Comparison of ENCODE assay signal across 8 mouse cellular contexts in genomic region chr2:25577951-25578795, GRCm38 (mm10). TPM values are rescaled to one million over a fixed set of nuclear protein-coding genes. Genes with fewer than 3 reads are reported as not detected.
DNase-seq lines count a peak whose midpoint lies in the region; ATAC-seq and TF ChIP-seq lines count a peak whose summit lies in the region.

No protein-coding gene starts in this region.

- peak; percentile 50 for DNase-seq in adrenal gland, postnatal 14 days
- DNase-seq in adrenal gland, adult 2 months, result no peak
- no peak for DNase-seq in testis, postnatal 10 days (ENCODE audit: low spot score)
- peak; percentile 52 for DNase-seq in mesoderm, embryonic 11.5 days (ENCODE audit: low read depth, low spot score)
- no peak for DNase-seq in layer of hippocampus, adult 9-11 months

- no peak for ATAC-seq in hindbrain, embryonic 12.5 days (ENCODE audit: low FRiP score)
- ATAC-seq in inflammation-experienced regulatory T-cells, adult 6 months, result no peak

- H3K4me3 ChIP-seq in testis, adult 2 months (ENCODE audit: control insufficient read depth, low read depth, low read length), result peak overlapping the region; percentile 37
- peak overlapping the region; percentile 16 for H3K4me3 ChIP-seq in hindbrain, embryonic 12.5 days

- peak overlapping the region; percentile 40 for H3K4me2 ChIP-seq in hindbrain, embryonic 12.5 days (replicated peaks)

- no peak overlapping the region for H3K27ac ChIP-seq in testis, adult 2 months (ENCODE audit: control insufficient read depth, insufficient read depth, low read depth, low read length)
- no peak overlapping the region for H3K27ac ChIP-seq in hindbrain, embryonic 12.5 days

- peak overlapping the region; percentile 3; the same call in 1 of the 2 replicates for H3K9ac ChIP-seq in hindbrain, embryonic 12.5 days

- TF ChIP-seq POLR2A in testis, adult 2 months (IDR thresholded peaks at IDR 0.05; ENCODE audit: control insufficient read depth, low read depth, low read length), result no peak

- no peaks in the 10 kb centered on the region for H3K9me3 ChIP-seq in hindbrain, embryonic 12.5 days (replicated peaks)

- no peaks in the 10 kb centered on the region for H3K27me3 ChIP-seq in testis, adult 2 months (ENCODE audit: control insufficient read depth, insufficient read depth, low read length)
- H3K27me3 ChIP-seq in hindbrain, embryonic 12.5 days, result peaks cover 58% of the 10 kb centered on the region

- peaks cover 61% of the 10 kb centered on the region for H3K4me1 ChIP-seq in testis, adult 2 months (ENCODE audit: control insufficient read depth, insufficient read depth, low read length)
- peaks cover 77% of the 10 kb centered on the region for H3K4me1 ChIP-seq in hindbrain, embryonic 12.5 days

- TF ChIP-seq CTCF in testis, adult 2 months (IDR thresholded peaks at IDR 0.05; ENCODE audit: control insufficient read depth, insufficient read depth, insufficient replicate concordance, low read depth, low read length), result no peak

- WGBS in hindbrain, embryonic 12.5 days, result 5% methylated on average over 74 of the region's 75 CpGs

- no peaks in the 10 kb centered on the region for H3K36me3 ChIP-seq in testis, adult 2 months (ENCODE audit: control insufficient read depth, insufficient read depth, low read length)
- peaks cover 6% of the 10 kb centered on the region for H3K36me3 ChIP-seq in hindbrain, embryonic 12.5 days

RNA-seq across cellular contexts. Expression of gene Phpt1, which starts 3.1 kb away (rescaled TPM):
- total RNA-seq in adrenal gland, postnatal 14 days (2021), result 56.6 and 58.1 TPM in 2 replicates
- total RNA-seq in adrenal gland, adult 2 months (2021), result 10 to 100 TPM; 53.5 to 54.1 TPM
- 36.7 and 53.4 TPM in 2 replicates for polyA plus RNA-seq in adrenal gland, adult 2 months (2012; rRNA removed)
- polyA plus RNA-seq in testis, adult 2 months (2012; rRNA removed), result 102 and 112 TPM in 2 replicates
- 131 and 162 TPM in 2 replicates for polyA plus RNA-seq in hindbrain, embryonic 12.5 days (2016; fragmentation: Nextera tagmentation; extraction: Ambion mirVana)
- 10 to 100 TPM; 37.0 to 64.3 (median 56.2) TPM for polyA plus RNA-seq in inflammation-experienced regulatory T-cells, adult 6 months (2017; shearing (Covaris generic))

RNA-seq across cellular contexts. Expression of gene Ajm1, which starts 3.4 kb away (rescaled TPM):
- total RNA-seq in adrenal gland, postnatal 14 days (2021), result 2.1 and 3.0 TPM in 2 replicates
- 1 to 10 TPM; 1.4 to 2.1 TPM for total RNA-seq in adrenal gland, adult 2 months (2021)
- polyA plus RNA-seq in adrenal gland, adult 2 months (2012; rRNA removed), result 10.5 and 13.5 TPM in 2 replicates
- 0.11 and 0.19 TPM in 2 replicates for polyA plus RNA-seq in testis, adult 2 months (2012; rRNA removed)
- polyA plus RNA-seq in hindbrain, embryonic 12.5 days (2016; fragmentation: Nextera tagmentation; extraction: Ambion mirVana), result 2.4 and 3.1 TPM in 2 replicates
- under 1 TPM in 1 of 3 experiments, not detected in 2; 0.07 TPM for polyA plus RNA-seq in inflammation-experienced regulatory T-cells, adult 6 months (2017; shearing (Covaris generic))

RNA-seq across cellular contexts. Expression of gene Mamdc4, which starts 3.5 kb away (rescaled TPM):
- 4.7 and 5.0 TPM in 2 replicates for total RNA-seq in adrenal gland, postnatal 14 days (2021)
- total RNA-seq in adrenal gland, adult 2 months (2021), result 1 to 10 TPM; 2.3 to 7.4 TPM
- polyA plus RNA-seq in adrenal gland, adult 2 months (2012; rRNA removed), result 4.2 and 8.8 TPM in 2 replicates
- 1.7 and 8.5 TPM in 2 replicates for polyA plus RNA-seq in testis, adult 2 months (2012; rRNA removed)
- 4.7 and 6.7 TPM in 2 replicates for polyA plus RNA-seq in hindbrain, embryonic 12.5 days (2016; fragmentation: Nextera tagmentation; extraction: Ambion mirVana)
- 1 to 10 TPM in 2 of 3 experiments, under 1 TPM in 1; 0.85 to 2.2 (median 1.3) TPM for polyA plus RNA-seq in inflammation-experienced regulatory T-cells, adult 6 months (2017; shearing (Covaris generic))

RNA-seq across cellular contexts. Expression of gene Edf1, which starts 20.5 kb away (rescaled TPM):
- total RNA-seq in adrenal gland, postnatal 14 days (2021), result 312 and 335 TPM in 2 replicates
- total RNA-seq in adrenal gland, adult 2 months (2021), result 100 to 1,000 TPM; 307 to 329 TPM
- polyA plus RNA-seq in adrenal gland, adult 2 months (2012; rRNA removed), result 127 and 140 TPM in 2 replicates
- polyA plus RNA-seq in testis, adult 2 months (2012; rRNA removed), result 170 and 227 TPM in 2 replicates
- polyA plus RNA-seq in hindbrain, embryonic 12.5 days (2016; fragmentation: Nextera tagmentation; extraction: Ambion mirVana), result 377 TPM in 2 replicates
- 100 to 1,000 TPM; 246 to 394 (median 269) TPM for polyA plus RNA-seq in inflammation-experienced regulatory T-cells, adult 6 months (2017; shearing (Covaris generic))

RNA-seq across cellular contexts. Expression of gene Rabl6, which starts 30.1 kb away (rescaled TPM):
- 72.7 and 87.8 TPM in 2 replicates for total RNA-seq in adrenal gland, postnatal 14 days (2021)
- 10 to 100 TPM; 86.4 to 96.9 TPM for total RNA-seq in adrenal gland, adult 2 months (2021)
- polyA plus RNA-seq in adrenal gland, adult 2 months (2012; rRNA removed), result 139 and 150 TPM in 2 replicates
- polyA plus RNA-seq in testis, adult 2 months (2012; rRNA removed), result 40.9 and 46.2 TPM in 2 replicates
- 70.0 and 72.3 TPM in 2 replicates for polyA plus RNA-seq in hindbrain, embryonic 12.5 days (2016; fragmentation: Nextera tagmentation; extraction: Ambion mirVana)
- 10 to 100 TPM; 14.0 to 28.3 (median 18.0) TPM for polyA plus RNA-seq in inflammation-experienced regulatory T-cells, adult 6 months (2017; shearing (Covaris generic))

Comparison
In these comparisons a context has a peak if more than half of its experiments do, and no peak if none do; other contexts are left out.
1. DNase-seq: peak in adrenal gland, postnatal 14 days (single experiment) and mesoderm, embryonic 11.5 days (single experiment); none in adrenal gland, adult 2 months (single experiment), testis, postnatal 10 days (single experiment) and layer of hippocampus, adult 9-11 months (single experiment).